Mouse (Mus musculus) urinary bladder, postnatal 25 days (tissue): Measurements from ENCODE around the gene Cilp2.

Source experiments
- DNase-seq: peaks from one replicate; pipeline ENCODE4 v3.0.0; 2022; ENCODE audit warnings: low spot score

Gene Cilp2

GRCm38 (mm10) chr8:69901484-69902162 lies 14.1 kb upstream of the Cilp2 start:
- peak; percentile 97 for DNase-seq

- DNase-seq = no peak
Measured at GRCm38 (mm10) chr8:69900895-69901451, 13.5 kb upstream of the Cilp2 start.

- no peak for DNase-seq
Measured at GRCm38 (mm10) chr8:69899876-69900275, 12.4 kb upstream of the Cilp2 start.

GRCm38 (mm10) chr8:69897857-69898256 lies 10.4 kb upstream of the Cilp2 start:
- DNase-seq = no peak

- no peak for DNase-seq
Measured at GRCm38 (mm10) chr8:69895772-69896451, 8.4 kb upstream of the Cilp2 start.

GRCm38 (mm10) chr8:69894836-69895332 lies 7.4 kb upstream of the Cilp2 start:
- DNase-seq = no peak

- peak; percentile 44 for DNase-seq
Measured at GRCm38 (mm10) chr8:69893863-69894262, 6.4 kb upstream of the Cilp2 start.

- peak; percentile 42 for DNase-seq
Measured at GRCm38 (mm10) chr8:69890813-69891241, 3.3 kb upstream of the Cilp2 start.

GRCm38 (mm10) chr8:69888902-69889301 lies 1.4 kb upstream of the Cilp2 start:
- DNase-seq = no peak

GRCm38 (mm10) chr8:69888244-69888866 lies 868 bp upstream of the Cilp2 start:
- DNase-seq = no peak

GRCm38 (mm10) chr8:69884141-69884540 lies 3.3 kb downstream of the Cilp2 start:
- DNase-seq = no peak

- DNase-seq = no peak
Measured at GRCm38 (mm10) chr8:69882833-69883600, 4.5 kb downstream of the Cilp2 start.

- DNase-seq = peak; percentile 50
Measured at GRCm38 (mm10) chr8:69882021-69882756, 5.3 kb downstream of the Cilp2 start.

GRCm38 (mm10) chr8:69881261-69881865 lies 6.1 kb downstream of the Cilp2 start:
- no peak for DNase-seq

- DNase-seq = no peak
Measured at GRCm38 (mm10) chr8:69880841-69881240, 6.6 kb downstream of the Cilp2 start.

GRCm38 (mm10) chr8:69879678-69880077 lies 7.8 kb downstream of the Cilp2 start:
- DNase-seq = no peak

GRCm38 (mm10) chr8:69877992-69878391 lies 9.5 kb downstream of the Cilp2 start:
- no peak for DNase-seq

GRCm38 (mm10) chr8:69877396-69877795 lies 10.1 kb downstream of the Cilp2 start:
- DNase-seq = no peak

- no peak for DNase-seq
Measured at GRCm38 (mm10) chr8:69876967-69877366, 10.5 kb downstream of the Cilp2 start.

GRCm38 (mm10) chr8:69876097-69876496 lies 11.4 kb downstream of the Cilp2 start:
- no peak for DNase-seq

GRCm38 (mm10) chr8:69874654-69875053 lies 12.8 kb downstream of the Cilp2 start:
- no peak for DNase-seq
